8 mouse cellular contexts compared by ENCODE assay signal in genomic region chr10:80702536-80703390, GRCm38 (mm10). TPM values are rescaled to one million over a fixed set of nuclear protein-coding genes. Genes with fewer than 3 reads are reported as not detected.
A peak's percentile ranks its signal among the peaks of the same experiment; 100 is the strongest.
DNase-seq lines count a peak whose midpoint lies in the region; ATAC-seq and TF ChIP-seq lines count a peak whose summit lies in the region.

No protein-coding gene starts in this region.

- DNase-seq in ES-CJ7 (ENCODE audit: low read depth, low spot score): peak; percentile 92
- DNase-seq in cerebellum, adult 11 months: peak; percentile 95
- DNase-seq in heart, postnatal 36 days: peak; percentile 89 to 93
- peak; percentile 94 to 95 for DNase-seq in layer of hippocampus, adult 2 months (ENCODE audit: low spot score in 2 of 2)
- peak; percentile 97 for DNase-seq in lung, embryonic 14.5 days
- DNase-seq in thymus, adult 2 months: peak; percentile 90

- ATAC-seq in forebrain, embryonic 15.5 days (replicated peaks): peak; percentile 89
- peak; percentile 91 for ATAC-seq in lung, embryonic 14.5 days (ENCODE audit: insufficient read depth)

- H3K4me2 ChIP-seq in forebrain, embryonic 15.5 days (replicated peaks): peak overlapping the region; percentile 88
- H3K4me2 ChIP-seq in lung, embryonic 14.5 days: peak overlapping the region; percentile 80

- intact Hi-C loops in heart, postnatal 36 days (cut with DNase I): loop anchor here (10.0 kb wide), 1 partner anchor 268 kb away; the partner anchor contains the start of gene Tcf3

- H3K36me3 ChIP-seq in forebrain, embryonic 15.5 days: peaks cover 18% of the 10 kb centered on the region
- peaks cover 27% of the 10 kb centered on the region for H3K36me3 ChIP-seq in lung, embryonic 14.5 days (ENCODE audit: insufficient read depth)
- peaks cover 9% of the 10 kb centered on the region; the same call in 1 of the 2 replicates for H3K36me3 ChIP-seq in thymus, adult 2 months (ENCODE audit: control insufficient read depth, insufficient read depth, low read length)

- TF ChIP-seq CTCF in layer of hippocampus, adult 2 months (conservative IDR thresholded peaks at IDR 0.05): peak; percentile 35
- TF ChIP-seq CTCF in lung, embryonic 14.5 days (IDR thresholded peaks at IDR 0.05; ENCODE audit: low read depth): peak; percentile 18; the same call in 1 of the 2 replicates
- TF ChIP-seq CTCF in olfactory bulb, adult 2 months (IDR thresholded peaks at IDR 0.05; ENCODE audit: insufficient read depth, low read depth, low read length): no peak
- no peak for TF ChIP-seq CTCF in thymus, adult 2 months (IDR thresholded peaks at IDR 0.05; ENCODE audit: borderline replicate concordance, control insufficient read depth, extremely low read depth, insufficient read depth, low read length, poor library complexity)

- no peaks in the 10 kb centered on the region for H3K27me3 ChIP-seq in forebrain, embryonic 15.5 days
- H3K27me3 ChIP-seq in lung, embryonic 14.5 days (ENCODE audit: insufficient read depth, low read length): no peaks in the 10 kb centered on the region
- H3K27me3 ChIP-seq in thymus, adult 2 months (ENCODE audit: control insufficient read depth, insufficient read depth, low read length): no peaks in the 10 kb centered on the region

- peak overlapping the region; percentile 93 for H3K27ac ChIP-seq in forebrain, embryonic 15.5 days (replicated peaks)
- peak overlapping the region; percentile 91 for H3K27ac ChIP-seq in layer of hippocampus, adult 2 months
- peak overlapping the region; percentile 58 for H3K27ac ChIP-seq in lung, embryonic 14.5 days (ENCODE audit: low read depth)
- 0 out of 2 replicates have a peak overlapping the region, but pooled peaks have one; percentile 12 for H3K27ac ChIP-seq in olfactory bulb, adult 2 months (ENCODE audit: insufficient read depth, low read depth, low read length)
- H3K27ac ChIP-seq in thymus, adult 2 months (ENCODE audit: control insufficient read depth, insufficient read depth, low read length): peak overlapping the region; percentile 41

- 2% methylated on average over 47 of the region's 47 CpGs for WGBS in forebrain, embryonic 15.5 days
- WGBS in lung, embryonic 14.5 days: 1% methylated on average over 47 of the region's 47 CpGs
- WGBS in olfactory bulb, adult 2 months: 4% methylated on average over 46 of the region's 47 CpGs
- 2% methylated on average over 47 of the region's 47 CpGs for WGBS in thymus, adult 2 months

- H3K4me3 ChIP-seq in forebrain, embryonic 15.5 days: peak overlapping the region; percentile 84
- peak overlapping the region; percentile 81 for H3K4me3 ChIP-seq in layer of hippocampus, adult 2 months
- peak overlapping the region; percentile 59 for H3K4me3 ChIP-seq in lung, embryonic 14.5 days (ENCODE audit: low read depth, low read length)
- peak overlapping the region; percentile 71 for H3K4me3 ChIP-seq in olfactory bulb, adult 2 months (ENCODE audit: insufficient read depth, low read depth, low read length)
- peak overlapping the region; percentile 68 for H3K4me3 ChIP-seq in thymus, adult 2 months (ENCODE audit: control insufficient read depth, insufficient read depth, low read length)

- TF ChIP-seq POLR2A in olfactory bulb, adult 2 months (IDR thresholded peaks at IDR 0.05; ENCODE audit: insufficient read depth, low read depth, low read length): 0 out of 2 replicates have a peak, but pooled peaks have one; percentile 31
- TF ChIP-seq POLR2A in thymus, adult 2 months (IDR thresholded peaks at IDR 0.05; ENCODE audit: control insufficient read depth, extremely low read depth, insufficient read depth, low read length, poor library complexity): peak; percentile 35; the same call in 1 of the 2 replicates

- H3K9me3 ChIP-seq in forebrain, embryonic 15.5 days: no peaks in the 10 kb centered on the region
- no peaks in the 10 kb centered on the region for H3K9me3 ChIP-seq in lung, embryonic 14.5 days (ENCODE audit: low read depth, low read length)

- peak overlapping the region; percentile 57 for H3K9ac ChIP-seq in forebrain, embryonic 15.5 days (replicated peaks)
- peak overlapping the region; percentile 62 for H3K9ac ChIP-seq in lung, embryonic 14.5 days

- H3K4me1 ChIP-seq in forebrain, embryonic 15.5 days: peaks cover 46% of the 10 kb centered on the region
- H3K4me1 ChIP-seq in lung, embryonic 14.5 days (ENCODE audit: insufficient read depth): peaks cover 12% of the 10 kb centered on the region
- H3K4me1 ChIP-seq in olfactory bulb, adult 2 months (ENCODE audit: control insufficient read depth, insufficient read depth, low read length): peaks cover 7% of the 10 kb centered on the region
- peaks cover 32% of the 10 kb centered on the region for H3K4me1 ChIP-seq in thymus, adult 2 months (replicated peaks; ENCODE audit: control insufficient read depth, insufficient read depth, low read length)

RNA-seq across cellular contexts. Expression of gene Izumo4, which starts 0.8 kb away (rescaled TPM):
- 33.4 and 35.2 TPM in 2 replicates for polyA plus RNA-seq in forebrain, embryonic 15.5 days (2015; fragmentation: Nextera tagmentation; extraction: Ambion mirVana)
- total RNA-seq in heart, postnatal 36 days (2021): 1 to 10 TPM; 2.5 to 2.9 TPM
- total RNA-seq in layer of hippocampus, adult 2 months (2021): 10 to 100 TPM; 65.0 to 69.0 TPM
- 6.7 and 7.3 TPM in 2 replicates for polyA plus RNA-seq in lung, embryonic 14.5 days (2014; fragmentation: Nextera tagmentation; extraction: Ambion mirVana)
- not detected in 2 replicates for polyA plus RNA-seq in olfactory bulb, adult 2 months (2012; ENCODE audit: insufficient read depth, insufficient read length, low replicate concordance, missing spikeins)
- polyA plus RNA-seq in thymus, adult 2 months (2012; rRNA removed): 56.4 and 66.9 TPM in 2 replicates

RNA-seq across cellular contexts. Expression of gene Mob3a, which starts 1.0 kb away (rescaled TPM):
- 52.6 and 55.1 TPM in 2 replicates for polyA plus RNA-seq in forebrain, embryonic 15.5 days (2015; fragmentation: Nextera tagmentation; extraction: Ambion mirVana)
- 1 to 10 TPM; 5.3 to 6.7 TPM for total RNA-seq in heart, postnatal 36 days (2021)
- total RNA-seq in layer of hippocampus, adult 2 months (2021): 10 to 100 TPM; 10.6 to 16.5 TPM
- polyA plus RNA-seq in lung, embryonic 14.5 days (2014; fragmentation: Nextera tagmentation; extraction: Ambion mirVana): 35.1 and 40.3 TPM in 2 replicates
- polyA plus RNA-seq in olfactory bulb, adult 2 months (2012; ENCODE audit: insufficient read depth, insufficient read length, low replicate concordance, missing spikeins): not detected in 2 replicates
- 252 and 261 TPM in 2 replicates for polyA plus RNA-seq in thymus, adult 2 months (2012; rRNA removed)

RNA-seq across cellular contexts. Expression of gene Mknk2, which starts 24.9 kb away (rescaled TPM):
- 60.9 and 64.8 TPM in 2 replicates for polyA plus RNA-seq in forebrain, embryonic 15.5 days (2015; fragmentation: Nextera tagmentation; extraction: Ambion mirVana)
- total RNA-seq in heart, postnatal 36 days (2021): 100 to 1,000 TPM; 223 to 233 TPM
- total RNA-seq in layer of hippocampus, adult 2 months (2021): 10 to 100 TPM; 45.3 to 46.9 TPM
- polyA plus RNA-seq in lung, embryonic 14.5 days (2014; fragmentation: Nextera tagmentation; extraction: Ambion mirVana): 102 and 110 TPM in 2 replicates
- not detected in 2 replicates for polyA plus RNA-seq in olfactory bulb, adult 2 months (2012; ENCODE audit: insufficient read depth, insufficient read length, low replicate concordance, missing spikeins)
- 606 and 621 TPM in 2 replicates for polyA plus RNA-seq in thymus, adult 2 months (2012; rRNA removed)

RNA-seq across cellular contexts. Expression of gene Ap3d1, which starts 39.3 kb away (rescaled TPM):
- 98.9 and 103 TPM in 2 replicates for polyA plus RNA-seq in forebrain, embryonic 15.5 days (2015; fragmentation: Nextera tagmentation; extraction: Ambion mirVana)
- 10 to 100 TPM; 35.1 to 43.5 TPM for total RNA-seq in heart, postnatal 36 days (2021)
- total RNA-seq in layer of hippocampus, adult 2 months (2021): 100 to 1,000 TPM; 145 to 153 TPM
- polyA plus RNA-seq in lung, embryonic 14.5 days (2014; fragmentation: Nextera tagmentation; extraction: Ambion mirVana): 62.0 and 69.6 TPM in 2 replicates
- polyA plus RNA-seq in olfactory bulb, adult 2 months (2012; ENCODE audit: insufficient read depth, insufficient read length, low replicate concordance, missing spikeins): 105 TPM in 1 of 2 replicates, not detected in the other
- polyA plus RNA-seq in thymus, adult 2 months (2012; rRNA removed): 182 and 195 TPM in 2 replicates

RNA-seq across cellular contexts. Expression of gene Btbd2, which starts 45.9 kb away (rescaled TPM):
- polyA plus RNA-seq in forebrain, embryonic 15.5 days (2015; fragmentation: Nextera tagmentation; extraction: Ambion mirVana): 83.4 and 87.5 TPM in 2 replicates
- total RNA-seq in heart, postnatal 36 days (2021): 10 to 100 TPM; 45.5 to 46.8 TPM
- 100 to 1,000 TPM; 102 to 105 TPM for total RNA-seq in layer of hippocampus, adult 2 months (2021)
- polyA plus RNA-seq in lung, embryonic 14.5 days (2014; fragmentation: Nextera tagmentation; extraction: Ambion mirVana): 82.5 and 101 TPM in 2 replicates
- polyA plus RNA-seq in olfactory bulb, adult 2 months (2012; ENCODE audit: insufficient read depth, insufficient read length, low replicate concordance, missing spikeins): not detected in 2 replicates
- polyA plus RNA-seq in thymus, adult 2 months (2012; rRNA removed): 94.7 and 103 TPM in 2 replicates

Comparison
In these comparisons a context has a peak if more than half of its experiments do, and no peak if none do; other contexts are left out.
1. Peak in every context shown above with its lines: DNase-seq, ATAC-seq, H3K4me3 ChIP-seq and H3K27ac ChIP-seq.
2. H3K27ac ChIP-seq: peak in every context shown above with its lines; median percentile 93 in forebrain, embryonic 15.5 days; 91 in layer of hippocampus, adult 2 months; 58 in lung, embryonic 14.5 days; 41 in thymus, adult 2 months; 12 in olfactory bulb, adult 2 months.
3. CTCF ChIP-seq: peak in layer of hippocampus, adult 2 months (single experiment) and lung, embryonic 14.5 days (single experiment); none in olfactory bulb, adult 2 months (single experiment) and thymus, adult 2 months (single experiment).